Comparison of ENCODE assay signal across 12 mouse cellular contexts in the genomic region with DNA sequence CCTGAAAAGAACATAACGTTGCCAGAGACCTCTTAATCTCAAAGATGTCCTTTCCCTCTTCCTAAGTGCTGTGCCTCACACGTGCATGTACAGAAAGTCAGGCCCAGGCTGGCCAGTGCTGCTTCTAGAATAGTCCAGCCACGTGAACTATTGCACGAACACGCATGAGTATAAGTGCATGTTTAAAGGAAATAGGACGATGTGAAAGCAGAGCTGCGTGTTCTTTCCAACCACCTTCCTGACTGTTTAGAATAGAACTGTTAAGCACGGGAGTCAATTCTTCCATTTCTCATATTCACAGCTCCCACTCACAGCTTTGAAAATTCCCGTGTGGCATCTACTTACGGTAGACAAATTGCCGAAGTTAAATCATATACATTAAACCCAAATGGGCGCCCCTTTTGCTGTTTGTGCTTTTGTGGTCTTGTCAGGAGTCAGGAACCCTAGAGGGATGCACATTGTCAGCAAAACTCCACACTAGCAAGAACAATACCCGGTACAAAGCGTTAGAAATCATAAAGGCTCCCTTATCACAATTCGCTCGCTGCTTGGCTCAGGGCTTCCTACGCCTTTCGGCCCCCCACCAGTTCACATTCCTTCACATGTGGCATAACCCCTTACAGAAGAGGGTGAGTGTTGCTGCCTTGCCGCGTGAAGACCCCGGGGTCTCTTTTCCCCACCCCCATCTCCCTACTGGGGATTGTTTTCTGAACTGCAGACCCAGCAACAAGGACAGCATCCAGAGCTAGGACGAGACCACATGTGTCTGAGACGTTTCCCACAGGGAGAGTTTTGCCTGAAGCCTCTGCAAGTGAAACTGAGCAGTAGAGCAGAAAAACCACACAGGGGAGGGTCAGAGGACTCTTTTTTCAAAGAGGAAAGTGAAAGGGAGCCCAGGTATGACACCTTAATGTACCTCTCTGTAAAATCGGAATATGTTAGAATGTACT. TPM values are rescaled to one million over a fixed set of nuclear protein-coding genes. Genes with fewer than 3 reads are reported as not detected.
DNase-seq lines count a peak whose midpoint lies in the region; ATAC-seq lines count a peak whose summit lies in the region.
"Had no signal": no experiment of that assay in that cellular context is flagged by ENCODE, and none has a peak within 500 bp of the region (broad histone marks: within the 10 kb centered on the region; RNA-seq: fewer than 3 reads in every experiment).

No protein-coding gene starts in this region.

- DNase-seq in forebrain, embryonic 10.5 days (ENCODE audit: extremely low spot score, low spot score): no peak
- peak; percentile 31 for DNase-seq in left cerebral cortex, adult 11 months (ENCODE audit: low spot score)
- DNase-seq in left cerebral cortex, postnatal 10 days (ENCODE audit: extremely low spot score in 1 of 2, low spot score in 2 of 2): no peak
- peak; percentile 61 for DNase-seq in brain, adult 2 months (ENCODE audit: low read depth, low spot score)
- DNase-seq in left cerebral cortex, adult 9 months (ENCODE audit: low spot score in 2 of 2): peak; percentile 28 to 44
- DNase-seq in urinary bladder, postnatal 4 days (ENCODE audit: low spot score in 2 of 2): no peak
- DNase-seq in testis, postnatal 10 days (ENCODE audit: low spot score): no peak
- DNase-seq: lung, postnatal 14 days had no signal

- H3K4me3 ChIP-seq in forebrain, embryonic 12.5 days (replicated peaks): no peak overlapping the region
- H3K4me3 ChIP-seq in forebrain, embryonic 10.5 days: no peak overlapping the region
- H3K4me3 ChIP-seq: stomach, embryonic 15.5 days had no signal

- WGBS in forebrain, embryonic 12.5 days: 66% methylated on average over 24 of the region's 24 CpGs
- 73% methylated on average over 24 of the region's 24 CpGs for WGBS in forebrain, embryonic 10.5 days

- peaks cover 7% of the 10 kb centered on the region for H3K4me1 ChIP-seq in forebrain, embryonic 12.5 days
- peaks cover 6% of the 10 kb centered on the region for H3K4me1 ChIP-seq in forebrain, embryonic 10.5 days
- H3K4me1 ChIP-seq: stomach, embryonic 15.5 days had no signal

- no peak overlapping the region for H3K27ac ChIP-seq in forebrain, embryonic 12.5 days
- no peak overlapping the region for H3K27ac ChIP-seq in forebrain, embryonic 10.5 days
- H3K27ac ChIP-seq: stomach, embryonic 15.5 days had no signal

- ATAC-seq in forebrain, embryonic 12.5 days (ENCODE audit: low FRiP score): no peak
- ATAC-seq: Patski had no signal

- no peaks in the 10 kb centered on the region for H3K9me3 ChIP-seq in forebrain, embryonic 12.5 days
- H3K9me3 ChIP-seq in forebrain, embryonic 10.5 days: no peaks in the 10 kb centered on the region
- H3K9me3 ChIP-seq: stomach, embryonic 15.5 days had no signal

- 0 out of 2 replicates have a peak overlapping the region, but pooled peaks have one; percentile 4 for H3K4me2 ChIP-seq in forebrain, embryonic 12.5 days
- H3K4me2 ChIP-seq: stomach, embryonic 15.5 days had no signal

- intact Hi-C loops in left cerebral cortex, postnatal 10 days (cut with DNase I): no loop called here

- no peak overlapping the region for H3K9ac ChIP-seq in forebrain, embryonic 12.5 days
- H3K9ac ChIP-seq: stomach, embryonic 15.5 days had no signal

- H3K27me3 ChIP-seq in forebrain, embryonic 12.5 days: no peaks in the 10 kb centered on the region
- no peaks in the 10 kb centered on the region for H3K27me3 ChIP-seq in forebrain, embryonic 10.5 days (ENCODE audit: poor library complexity, severe bottlenecking)
- H3K27me3 ChIP-seq: stomach, embryonic 15.5 days had no signal

- H3K36me3 ChIP-seq in forebrain, embryonic 12.5 days (replicated peaks): no peaks in the 10 kb centered on the region
- no peaks in the 10 kb centered on the region for H3K36me3 ChIP-seq in forebrain, embryonic 10.5 days (replicated peaks)
- H3K36me3 ChIP-seq: stomach, embryonic 15.5 days had no signal

RNA-seq across cellular contexts. Expression of a gene that starts 33.1 kb away (rescaled TPM):
- polyA plus RNA-seq in forebrain, embryonic 12.5 days (2016; fragmentation: Nextera tagmentation; extraction: Ambion mirVana): 29.8 and 30.9 TPM in 2 replicates
- polyA plus RNA-seq in forebrain, embryonic 10.5 days (2016; fragmentation: Nextera tagmentation; extraction: Ambion mirVana): 7.3 and 9.8 TPM in 2 replicates
- total RNA-seq in left cerebral cortex, postnatal 10 days (2021): 100 to 1,000 TPM; 122 to 131 TPM
- total RNA-seq: neutrophil, adult 5-6 weeks had no signal

Comparison
In these comparisons a context has a peak if more than half of its experiments do, and no peak if none do; other contexts are left out.
1. DNase-seq: peak in left cerebral cortex, adult 11 months (single experiment), brain, adult 2 months (single experiment) and left cerebral cortex, adult 9 months (2 of 2); none in forebrain, embryonic 10.5 days (single experiment), left cerebral cortex, postnatal 10 days (0 of 2), urinary bladder, postnatal 4 days (0 of 2) and testis, postnatal 10 days (single experiment).